Mouse (Mus musculus): ENCODE data around the gene Prdm16. TPM values are rescaled to one million over a fixed set of nuclear protein-coding genes. Genes with fewer than 3 reads are reported as not detected.

Gene Prdm16
- total and polyA plus RNA-seq, 3 experiments: not detected

DNA sequence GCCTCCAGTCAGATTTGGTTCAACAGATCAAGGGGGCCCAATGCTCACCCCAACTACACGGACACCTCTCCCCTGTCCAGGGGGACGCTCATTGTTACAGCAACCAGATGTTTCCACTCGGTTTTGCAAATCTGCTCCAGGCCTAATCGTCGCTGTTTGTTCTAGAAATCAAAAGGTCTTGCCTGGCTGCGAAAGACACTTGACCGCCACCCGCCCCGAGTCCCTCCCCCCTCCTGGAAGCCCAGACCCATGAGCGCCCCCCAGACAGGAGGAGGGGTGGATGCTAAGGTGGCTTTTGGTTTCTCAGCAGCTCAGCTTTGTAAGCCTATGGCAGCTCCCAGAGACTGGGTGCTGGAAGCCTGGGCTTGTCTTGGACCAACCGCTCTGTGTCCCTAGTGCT is 68.7 kb downstream of the Prdm16 start:
- peaks cover 95% of the 10 kb centered on the region for H3K9me3 ChIP-seq (replicated peaks; ENCODE audit: low read length)
- DNase-seq (ENCODE audit: extremely low read depth): no peak
- H3K79me2 ChIP-seq (replicated peaks; ENCODE audit: control insufficient read depth, extremely low read depth, insufficient read depth, poor library complexity, severe bottlenecking): no peaks in the 10 kb centered on the region
- TF ChIP-seq UBTF (IDR thresholded peaks at IDR 0.05; ENCODE audit: low read depth, low read length): no peak
- no peak for TF ChIP-seq CHD2 (IDR thresholded peaks at IDR 0.05; ENCODE audit: low read length)
- no peak for TF ChIP-seq ZC3H11A (IDR thresholded peaks at IDR 0.05; ENCODE audit: low read depth, low read length)
- no peak for TF ChIP-seq USF2 (conservative IDR thresholded peaks at IDR 0.05; ENCODE audit: low read depth, low read length)
- TF ChIP-seq E2F4 (IDR thresholded peaks at IDR 0.05; ENCODE audit: insufficient replicate concordance, low read depth, low read length): no peak
- no peak for TF ChIP-seq MAX (IDR thresholded peaks at IDR 0.05; ENCODE audit: low read length)
- TF ChIP-seq IRF4 (IDR thresholded peaks at IDR 0.05; ENCODE audit: low read depth, low read length): no peak
- TF ChIP-seq TBP (conservative IDR thresholded peaks at IDR 0.05; ENCODE audit: low read depth, low read length): no peak
- TF ChIP-seq JUN (IDR thresholded peaks at IDR 0.05; ENCODE audit: insufficient read depth, low read depth, low read length): no peak
- no peak for TF ChIP-seq MYC (IDR thresholded peaks at IDR 0.05; ENCODE audit: low read depth, low read length)
- no peak for TF ChIP-seq ETS1 (conservative IDR thresholded peaks at IDR 0.05; ENCODE audit: low read depth, low read length)
- TF ChIP-seq TCF12 (IDR thresholded peaks at IDR 0.05; ENCODE audit: low read depth, low read length): no peak
- TF ChIP-seq ZMIZ1 (IDR thresholded peaks at IDR 0.05; ENCODE audit: low read depth, low read length): no peak
- TF ChIP-seq POLR2AphosphoS2 (IDR thresholded peaks at IDR 0.05; ENCODE audit: low read depth, low read length): no peak
- no peak for TF ChIP-seq MAZ (IDR thresholded peaks at IDR 0.05; ENCODE audit: low read depth, low read length)
- no peak for TF ChIP-seq USF1 (IDR thresholded peaks at IDR 0.05; ENCODE audit: low read depth, low read length)
- TF ChIP-seq SMC3 (IDR thresholded peaks at IDR 0.05; ENCODE audit: low read depth, low read length): no peak
- TF ChIP-seq GABPA (IDR thresholded peaks at IDR 0.05; ENCODE audit: insufficient replicate concordance, low read depth, low read length): no peak
- TF ChIP-seq CHD1 (IDR thresholded peaks at IDR 0.05; ENCODE audit: low read depth, low read length): no peak
- H3K27ac ChIP-seq (ENCODE audit: insufficient read depth, low read depth): no peak overlapping the region
- no peak overlapping the region for H3K4me2 ChIP-seq (ENCODE audit: insufficient read depth, low read depth, poor library complexity, severe bottlenecking)
- in situ Hi-C loops (cut with MboI; ENCODE audit: low pct_ligation_motif_present, low pct_unique_long_range_greater_than_20kb, low sequenced_read_pairs) (no loop called here), dilution Hi-C loops (cut with MboI; ENCODE audit: extremely low pct_ligation_motif_present, extremely low pct_unique_long_range_greater_than_20kb, low sequenced_read_pairs) (no loop called here)
- no peak overlapping the region for H3K4me3 ChIP-seq (replicated peaks in 1 of 3; ENCODE audit: low read depth in 2 of 3, low read length in 2 of 3, poor library complexity in 1 of 3)
- no peaks in the 10 kb centered on the region for H3K27me3 ChIP-seq (replicated peaks)
- no peaks in the 10 kb centered on the region for H3K4me1 ChIP-seq (ENCODE audit: control insufficient read depth in 1 of 2, insufficient read depth in 2 of 2)
- H3K36me3 ChIP-seq (replicated peaks in 1 of 2; ENCODE audit: control insufficient read depth in 1 of 2, insufficient read depth in 1 of 2, low read length in 1 of 2): no peaks in the 10 kb centered on the region
- no peak overlapping the region for H3K9ac ChIP-seq (ENCODE audit: insufficient read depth, low read depth)

DNA sequence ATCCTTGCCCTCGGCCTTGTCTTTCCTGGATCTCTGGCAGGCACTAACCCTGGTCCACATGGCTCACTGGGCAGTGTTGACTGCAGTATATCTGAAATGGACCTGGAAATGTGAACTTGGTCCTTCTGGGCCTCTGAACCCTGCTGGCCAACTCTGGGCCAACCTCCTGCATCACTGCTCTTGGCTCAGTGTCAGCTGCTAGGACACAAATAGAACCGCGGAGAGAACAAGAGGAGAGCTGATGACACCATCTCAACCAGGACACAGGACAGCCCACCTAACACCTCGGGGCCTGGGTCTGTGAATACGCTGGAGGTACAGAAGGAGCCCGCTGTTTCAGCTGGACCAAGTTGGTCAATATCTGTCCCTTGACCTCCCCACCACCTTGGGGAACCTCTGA is 73.5 kb downstream of the Prdm16 start:
- in situ Hi-C loops (cut with MboI; ENCODE audit: low pct_ligation_motif_present, low pct_unique_long_range_greater_than_20kb, low sequenced_read_pairs): no loop called here
- Histone ChIP-seq H3K9me3 (replicated peaks; ENCODE audit: low read length) (peaks cover 96% of the 10 kb centered on the region), H3K9ac (ENCODE audit: insufficient read depth, low read depth) (no peak overlapping the region), H3K27ac (ENCODE audit: insufficient read depth, low read depth) (no peak overlapping the region), H3K27me3 (replicated peaks) (no peaks in the 10 kb centered on the region), H3K4me1 (ENCODE audit: control insufficient read depth in 1 of 2, insufficient read depth in 2 of 2) (no peaks in the 10 kb centered on the region), H3K36me3 (replicated peaks in 1 of 2; ENCODE audit: control insufficient read depth in 1 of 2, insufficient read depth in 1 of 2, low read length in 1 of 2) (no peaks in the 10 kb centered on the region), H3K4me3 (replicated peaks in 1 of 3; ENCODE audit: low read depth in 2 of 3, low read length in 2 of 3, poor library complexity in 1 of 3) (no peak overlapping the region), H3K4me2 (ENCODE audit: insufficient read depth, low read depth, poor library complexity, severe bottlenecking) (no peak overlapping the region), H3K79me2 (replicated peaks; ENCODE audit: control insufficient read depth, extremely low read depth, insufficient read depth, poor library complexity, severe bottlenecking) (no peaks in the 10 kb centered on the region)
- DNase-seq (ENCODE audit: extremely low read depth): no peak
- TF ChIP-seq RAD21 (IDR thresholded peaks at IDR 0.05; ENCODE audit: low read depth, low read length) (no peak), NELFE (IDR thresholded peaks at IDR 0.05; ENCODE audit: low read depth, low read length) (no peak), USF1 (IDR thresholded peaks at IDR 0.05; ENCODE audit: low read depth, low read length) (no peak), ZC3H11A (IDR thresholded peaks at IDR 0.05; ENCODE audit: low read depth, low read length) (no peak), POLR2A (IDR thresholded peaks at IDR 0.05; ENCODE audit: low read depth, low read length) (no peak), MAZ (IDR thresholded peaks at IDR 0.05; ENCODE audit: low read depth, low read length) (no peak), ETS1 (conservative IDR thresholded peaks at IDR 0.05; ENCODE audit: low read depth, low read length) (no peak), ZKSCAN1 (IDR thresholded peaks at IDR 0.05; ENCODE audit: borderline replicate concordance, low read depth, low read length) (no peak), CHD1 (IDR thresholded peaks at IDR 0.05; ENCODE audit: low read depth, low read length) (no peak), SIN3A (IDR thresholded peaks at IDR 0.05; ENCODE audit: low read length) (no peak)
- dilution Hi-C loops (cut with MboI; ENCODE audit: extremely low pct_ligation_motif_present, extremely low pct_unique_long_range_greater_than_20kb, low sequenced_read_pairs): no loop called here
